Mouse (Mus musculus) liver, embryonic 15.5 days (tissue): Measurements from ENCODE around the gene Golgb1. TPM values are rescaled to one million over a fixed set of nuclear protein-coding genes. Genes with fewer than 3 reads are reported as not detected.

Source experiments
- ATAC-seq: fragments of 200-750 bp; cut with Nextera tagmentation; 2 replicates; pipeline ENCODE4 v1.8.0; 2017; ENCODE audit warnings: moderate number of reproducible peaks, mild to moderate bottlenecking, moderate library complexity; ENCODE audit not compliant: insufficient read depth
- H3K27ac ChIP-seq: fragments of 300-500 bp; sonication (generic); replicated peaks from 2 replicates; pipeline ENCODE4 v1.5.1; 2015; ENCODE audit warnings: mild to moderate bottlenecking, inconsistent platforms
- H3K27me3 ChIP-seq: fragments of 300-500 bp; sonication (generic); 2 replicates; pipeline ENCODE4 v1.6.1; 2015; ENCODE audit warnings: mild to moderate bottlenecking, inconsistent platforms
- H3K36me3 ChIP-seq: fragments of 300-500 bp; sonication (generic); replicated peaks from 2 replicates; pipeline ENCODE4 v1.6.1; 2015; ENCODE audit warnings: moderate library complexity, mild to moderate bottlenecking, inconsistent platforms
- H3K4me1 ChIP-seq: fragments of 300-500 bp; sonication (generic); replicated peaks from 2 replicates; pipeline ENCODE4 v1.6.1; 2015; ENCODE audit warnings: inconsistent platforms
- H3K4me2 ChIP-seq: fragments of 300-500 bp; sonication (generic); 2 replicates; pipeline ENCODE4 v1.6.1; 2015; ENCODE audit warnings: moderate library complexity, mild to moderate bottlenecking, inconsistent platforms
- H3K4me3 ChIP-seq: fragments of 300-500 bp; sonication (generic); replicated peaks from 2 replicates; pipeline ENCODE4 v1.5.1; 2015; ENCODE audit warnings: mild to moderate bottlenecking, inconsistent platforms
- H3K9ac ChIP-seq: fragments of 300-500 bp; sonication (generic); 2 replicates; pipeline ENCODE4 v1.6.1; 2015; ENCODE audit warnings: moderate library complexity, mild to moderate bottlenecking, inconsistent platforms
- H3K9me3 ChIP-seq: fragments of 300-500 bp; sonication (generic); replicated peaks from 2 replicates; pipeline ENCODE4 v1.6.1; 2016; ENCODE audit warnings: inconsistent platforms
- WGBS: fragments of 180-500 bp; shearing (Covaris S2); methylation state at CpG from one replicate; pipeline ENCODE4 v1.1.7; 2015; ENCODE audit warnings: mixed read lengths; ENCODE audit not compliant: insufficient replicate concordance; 5-methylcytosine and 5-hydroxymethylcytosine counted together
- polyA plus RNA-seq: library from polyadenylated mRNA; unstranded; fragments of >200 nt; fragmentation: Nextera tagmentation; extraction: Ambion mirVana; gene quantifications from 2 replicates; pipeline ENCODE4 v1.2.1, GENCODE M21; 2015

Gene Golgb1
- polyA plus RNA-seq, 1 experiment from 2014 or later: 24.7 TPM

GRCm38 (mm10) chr16:36944895-36945424 lies 70.0 kb downstream of the Golgb1 start:
- ATAC-seq: no peak
- no peak overlapping the region for H3K4me2 ChIP-seq
- WGBS: 66% methylated on average over 12 of the region's 12 CpGs
- no peak overlapping the region for H3K9ac ChIP-seq
- no peaks in the 10 kb centered on the region for H3K9me3 ChIP-seq
- no peak overlapping the region for H3K27ac ChIP-seq
- H3K4me1 ChIP-seq: peaks cover 7% of the 10 kb centered on the region
- no peaks in the 10 kb centered on the region for H3K36me3 ChIP-seq
- H3K4me3 ChIP-seq: no peak overlapping the region
- H3K27me3 ChIP-seq: no peaks in the 10 kb centered on the region

GRCm38 (mm10) chr16:36946459-36947159 lies 71.7 kb downstream of the Golgb1 start:
- ATAC-seq: no peak
- no peak overlapping the region for H3K4me2 ChIP-seq
- H3K36me3 ChIP-seq: no peaks in the 10 kb centered on the region
- WGBS: 72% methylated on average over 8 of the region's 8 CpGs
- no peak overlapping the region for H3K4me3 ChIP-seq
- H3K4me1 ChIP-seq: peaks cover 3% of the 10 kb centered on the region
- H3K9ac ChIP-seq: no peak overlapping the region
- H3K27ac ChIP-seq: no peak overlapping the region
- H3K9me3 ChIP-seq: no peaks in the 10 kb centered on the region
- no peaks in the 10 kb centered on the region for H3K27me3 ChIP-seq

- Histone ChIP-seq H3K4me2 (no peak overlapping the region), H3K4me3 (no peak overlapping the region), H3K27me3 (no peaks in the 10 kb centered on the region), H3K4me1 (no peaks in the 10 kb centered on the region), H3K9ac (no peak overlapping the region), H3K27ac (no peak overlapping the region), H3K9me3 (no peaks in the 10 kb centered on the region), H3K36me3 (no peaks in the 10 kb centered on the region)
- no peak for ATAC-seq
- 56% methylated on average over 4 of the region's 4 CpGs for WGBS
Measured at GRCm38 (mm10) chr16:36947646-36948197, 72.8 kb downstream of the Golgb1 start.

GRCm38 (mm10) chr16:36949614-36950336 lies 74.8 kb downstream of the Golgb1 start:
- Histone ChIP-seq H3K4me2 (no peak overlapping the region), H3K27me3 (no peaks in the 10 kb centered on the region), H3K36me3 (no peaks in the 10 kb centered on the region), H3K9me3 (no peaks in the 10 kb centered on the region), H3K9ac (no peak overlapping the region), H3K4me3 (no peak overlapping the region), H3K27ac (no peak overlapping the region), H3K4me1 (no peaks in the 10 kb centered on the region)
- ATAC-seq: no peak
- WGBS: 60% methylated on average over 8 of the region's 8 CpGs

- WGBS: 69% methylated on average over 4 of the region's 4 CpGs
- Histone ChIP-seq H3K36me3 (0 out of 2 replicates have a peak, but pooled peaks cover 4% of the 10 kb centered on the region), H3K27ac (no peak overlapping the region), H3K9me3 (no peaks in the 10 kb centered on the region), H3K4me2 (no peak overlapping the region), H3K4me1 (no peaks in the 10 kb centered on the region), H3K9ac (no peak overlapping the region), H3K27me3 (no peaks in the 10 kb centered on the region), H3K4me3 (no peak overlapping the region)
- no peak for ATAC-seq
Measured at GRCm38 (mm10) chr16:36951029-36951428, 76.1 kb downstream of the Golgb1 start.

- no peak for ATAC-seq
- H3K9ac ChIP-seq: no peak overlapping the region
- H3K27me3 ChIP-seq: no peaks in the 10 kb centered on the region
- no peaks in the 10 kb centered on the region for H3K4me1 ChIP-seq
- 0 out of 2 replicates have a peak, but pooled peaks cover 4% of the 10 kb centered on the region for H3K36me3 ChIP-seq
- H3K4me2 ChIP-seq: no peak overlapping the region
- no peaks in the 10 kb centered on the region for H3K9me3 ChIP-seq
- 69% methylated on average over 11 of the region's 11 CpGs for WGBS
- H3K27ac ChIP-seq: no peak overlapping the region
- no peak overlapping the region for H3K4me3 ChIP-seq
Measured at GRCm38 (mm10) chr16:36955106-36955505, 80.2 kb downstream of the Golgb1 start.

GRCm38 (mm10) chr16:36963415-36963814 lies 88.5 kb downstream of the Golgb1 start:
- no peak for ATAC-seq
- no peaks in the 10 kb centered on the region for H3K9me3 ChIP-seq
- H3K4me2 ChIP-seq: no peak overlapping the region
- no peaks in the 10 kb centered on the region for H3K36me3 ChIP-seq
- H3K27ac ChIP-seq: no peak overlapping the region
- H3K4me1 ChIP-seq: no peaks in the 10 kb centered on the region
- no peaks in the 10 kb centered on the region for H3K27me3 ChIP-seq
- H3K9ac ChIP-seq: no peak overlapping the region
- no peak overlapping the region for H3K4me3 ChIP-seq
- WGBS: 64% methylated on average over 4 of the region's 4 CpGs

GRCm38 (mm10) chr16:36979127-36979526 lies 104.2 kb downstream of the Golgb1 start:
- H3K27ac ChIP-seq: no peak overlapping the region
- no peak overlapping the region for H3K4me3 ChIP-seq
- H3K4me2 ChIP-seq: no peak overlapping the region
- H3K9me3 ChIP-seq: no peaks in the 10 kb centered on the region
- no peaks in the 10 kb centered on the region for H3K36me3 ChIP-seq
- WGBS: 73% methylated on average over 2 of the region's 2 CpGs
- H3K9ac ChIP-seq: no peak overlapping the region
- H3K4me1 ChIP-seq: no peaks in the 10 kb centered on the region
- no peak for ATAC-seq
- H3K27me3 ChIP-seq: no peaks in the 10 kb centered on the region

Other genes starting within 250 kb of the Golgb1 start
- gene Cd86, start 209.1 kb upstream of the Golgb1 start, polyA plus RNA-seq: 7.8 and 9.4 TPM in 2 replicates
- 0.03 and 0.21 TPM in 2 replicates for gene Ildr1, start 181.2 kb upstream of the Golgb1 start, polyA plus RNA-seq
- gene Slc15a2, start 90.2 kb upstream of the Golgb1 start, polyA plus RNA-seq: 1.7 and 2.0 TPM in 2 replicates
- 7.7 and 9.1 TPM in 2 replicates for gene Iqcb1, start 46.8 kb upstream of the Golgb1 start, polyA plus RNA-seq
- gene Eaf2, start 137 bp upstream of the Golgb1 start, polyA plus RNA-seq: 0.21 and 0.39 TPM in 2 replicates
- 14.4 and 15.9 TPM in 2 replicates for gene Hcls1, start 59.8 kb downstream of the Golgb1 start, polyA plus RNA-seq
- gene Fbxo40, start 115.3 kb downstream of the Golgb1 start, polyA plus RNA-seq: 0.03 TPM in 1 of 2 replicates, not detected in the other
- gene Polq, start 136.6 kb downstream of the Golgb1 start, polyA plus RNA-seq: 7.5 and 8.1 TPM in 2 replicates